Mouse (Mus musculus) c-Kit-positive CD71-positive TER-119-negative erythroid progenitor cells, embryonic 14.5 days (primary cell): ENCODE measurements around the gene 2900011O08Rik.
"Not testable (repeated sequence)": the region's sequence is repeated elsewhere in the genome, so short reads cannot be mapped to it uniquely, and the experiment has no call there.

Experiments used
- DNase-seq: peaks from one replicate; pipeline ENCODE4 v3.0.0-alpha.2; 2013; ENCODE audit warnings: low read depth

2900011O08Rik gene

DNA sequence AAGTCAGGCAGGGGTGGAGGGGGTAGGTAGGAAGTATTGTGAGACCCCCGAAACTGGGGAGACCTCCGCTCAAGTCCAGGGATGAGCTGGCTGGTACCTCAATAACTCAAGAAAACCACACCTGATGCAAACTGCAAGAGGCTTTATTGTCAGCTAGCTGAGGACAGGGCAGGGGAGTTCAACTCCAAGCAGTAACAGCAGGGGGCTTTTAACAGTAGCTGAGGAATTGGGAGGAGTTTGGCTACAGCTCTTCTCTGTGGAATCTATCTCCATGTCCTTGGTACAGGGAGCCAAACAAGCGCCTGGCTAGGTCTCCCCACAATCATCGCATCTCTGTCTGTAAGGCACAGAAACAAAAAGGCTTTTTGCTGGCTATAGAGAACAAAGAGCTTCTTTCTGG, 80.2 kb downstream of the 2900011O08Rik start:
- DNase-seq: not testable (repeated sequence)

DNA sequence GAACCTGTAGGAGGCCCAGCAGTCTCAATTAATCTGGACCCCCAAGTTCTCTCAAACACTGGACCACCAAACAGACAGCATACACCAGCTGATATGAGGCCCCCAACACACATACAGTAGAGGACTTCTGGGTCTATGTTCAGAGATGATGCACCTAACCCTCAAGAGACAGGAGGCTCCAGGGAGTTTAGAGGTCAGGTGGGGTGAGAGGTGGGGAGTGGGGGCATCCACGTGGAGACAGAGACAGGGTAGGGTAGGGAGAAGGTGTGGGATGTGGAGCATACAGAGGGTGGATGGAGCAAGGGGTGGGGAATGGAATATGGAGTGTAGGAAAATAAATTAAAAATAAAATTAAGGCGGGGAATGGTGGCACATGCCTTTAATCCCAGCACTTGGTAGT, 82.3 kb downstream of the 2900011O08Rik start:
- not testable (repeated sequence) for DNase-seq

DNA sequence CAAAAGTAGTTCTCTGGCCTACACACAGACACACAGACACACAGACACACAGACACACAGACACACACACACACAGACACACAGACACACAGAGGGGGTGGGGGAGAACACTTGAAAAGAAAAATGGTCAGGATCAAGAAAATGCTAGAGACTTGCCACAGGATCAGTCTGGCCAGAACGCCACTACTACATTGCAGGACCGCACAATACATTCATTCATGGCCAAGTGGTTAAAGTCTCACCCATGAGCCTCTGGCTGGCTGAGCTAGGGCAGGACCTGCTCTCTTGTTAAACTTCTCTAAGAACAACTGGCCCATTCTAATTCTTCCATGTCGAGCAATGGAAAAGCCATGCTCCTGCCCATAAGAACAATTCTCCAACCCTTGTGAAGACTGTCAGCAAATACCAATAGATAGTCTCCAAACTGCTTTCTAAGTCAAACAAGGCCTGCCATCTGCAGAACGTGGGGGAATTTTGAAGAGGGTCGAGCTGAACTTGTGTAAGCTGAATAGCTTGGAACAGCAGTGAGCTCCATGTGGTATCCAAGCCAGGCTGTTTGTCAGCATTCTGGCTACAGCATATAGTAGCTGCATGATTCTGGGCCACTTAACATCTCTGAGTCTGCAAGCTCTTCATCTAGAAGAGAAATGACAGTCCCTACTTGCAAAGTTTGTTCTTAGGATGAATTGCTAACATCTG, 84.2 kb downstream of the 2900011O08Rik start:
- DNase-seq: no peak

DNA sequence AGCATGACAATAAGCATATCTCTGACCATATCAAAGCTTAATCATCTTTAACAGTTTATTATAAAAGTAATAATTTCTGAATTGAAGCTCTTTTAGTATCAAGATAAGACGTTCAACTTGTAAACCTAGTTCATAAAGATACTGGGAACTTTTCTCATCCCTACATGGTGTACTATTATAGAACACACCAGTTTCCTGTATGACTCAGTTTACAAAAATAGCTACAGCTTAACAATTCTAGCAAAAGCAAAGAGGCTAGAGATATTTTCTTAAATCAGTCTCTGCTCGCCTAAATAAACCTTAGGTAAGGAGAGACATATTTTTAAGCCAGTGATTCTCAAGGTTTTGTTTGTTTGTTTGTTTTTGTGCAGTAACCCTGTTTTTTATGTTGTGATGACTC, 96.5 kb downstream of the 2900011O08Rik start:
- DNase-seq: no peak

DNA sequence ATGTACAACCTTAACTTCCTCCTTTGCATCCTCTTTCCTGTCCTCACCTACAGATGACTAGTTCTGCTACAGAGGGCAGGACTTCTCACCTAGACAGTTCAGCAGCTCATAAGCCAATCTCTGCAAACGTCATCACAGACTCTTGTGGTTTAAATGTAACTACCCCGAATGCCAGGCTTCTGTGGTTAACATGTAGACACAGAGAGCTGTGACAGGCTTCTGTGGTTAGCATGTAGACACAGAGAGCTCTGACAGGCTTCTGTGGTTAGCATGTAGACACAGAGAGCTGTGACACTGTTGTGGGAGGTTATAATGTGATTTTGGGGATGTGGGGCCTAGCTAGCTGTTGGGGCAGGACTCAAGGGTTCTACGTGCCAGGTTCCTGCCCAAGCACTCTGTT, 101.8 kb downstream of the 2900011O08Rik start:
- DNase-seq: no peak

DNA sequence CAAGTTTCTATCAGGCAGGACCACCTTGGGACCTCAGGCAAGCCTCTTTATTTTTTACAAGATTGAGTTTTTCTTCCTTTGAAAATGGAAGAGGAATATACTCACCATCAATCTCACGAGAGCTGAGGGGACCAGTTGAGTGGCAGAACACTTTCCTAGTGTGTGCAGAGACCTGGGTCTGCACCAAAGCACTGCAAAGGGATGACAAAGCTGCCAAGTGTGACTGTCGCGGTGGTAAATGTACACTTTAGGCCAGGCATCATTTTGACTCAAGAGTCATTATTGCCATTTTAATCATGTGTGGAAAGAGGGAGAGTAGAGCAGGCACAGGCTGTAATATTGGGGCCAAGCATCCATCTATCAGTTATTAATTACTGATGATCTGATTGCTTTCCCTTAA, 102.9 kb downstream of the 2900011O08Rik start:
- DNase-seq: no peak

DNA sequence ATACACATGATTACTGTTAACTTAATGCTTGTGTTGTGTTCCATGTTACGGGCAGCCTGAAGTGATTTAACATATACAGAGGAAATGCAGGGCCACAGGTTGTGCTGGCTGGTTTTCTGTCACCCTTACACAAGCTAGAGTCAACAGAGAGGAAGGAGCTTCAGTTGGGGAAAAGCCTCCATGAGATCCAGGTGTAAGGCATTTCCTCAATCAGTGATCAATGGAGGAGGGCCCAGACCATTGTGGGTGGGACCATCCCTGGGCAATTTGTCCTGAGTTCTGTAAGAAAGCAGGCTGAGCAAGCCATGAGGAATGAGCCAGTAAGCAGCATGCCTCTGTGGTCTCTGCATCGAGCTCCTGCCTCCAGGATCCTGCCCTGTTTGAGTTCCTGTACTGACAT, 105.4 kb downstream of the 2900011O08Rik start:
- DNase-seq: no peak

DNA sequence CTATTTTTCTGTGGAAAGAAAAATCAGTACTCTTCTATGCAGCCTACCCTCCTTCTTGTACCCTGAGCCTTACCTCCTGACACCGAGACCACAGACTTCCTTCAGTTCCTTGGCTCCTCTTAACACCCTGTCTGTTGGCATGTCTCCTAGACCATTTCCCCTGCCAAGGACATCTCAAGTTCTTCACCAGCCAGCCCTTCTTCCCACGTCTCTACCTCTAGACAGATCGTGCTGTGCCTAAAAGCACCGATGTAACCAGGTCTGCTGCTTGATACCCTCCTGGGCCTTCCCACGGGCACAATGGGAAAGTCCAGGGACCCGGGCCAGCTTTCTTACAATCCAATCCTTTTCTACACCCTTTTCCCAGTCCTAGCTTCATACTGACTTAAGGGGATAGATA, 119.5 kb downstream of the 2900011O08Rik start:
- DNase-seq: no peak

DNA sequence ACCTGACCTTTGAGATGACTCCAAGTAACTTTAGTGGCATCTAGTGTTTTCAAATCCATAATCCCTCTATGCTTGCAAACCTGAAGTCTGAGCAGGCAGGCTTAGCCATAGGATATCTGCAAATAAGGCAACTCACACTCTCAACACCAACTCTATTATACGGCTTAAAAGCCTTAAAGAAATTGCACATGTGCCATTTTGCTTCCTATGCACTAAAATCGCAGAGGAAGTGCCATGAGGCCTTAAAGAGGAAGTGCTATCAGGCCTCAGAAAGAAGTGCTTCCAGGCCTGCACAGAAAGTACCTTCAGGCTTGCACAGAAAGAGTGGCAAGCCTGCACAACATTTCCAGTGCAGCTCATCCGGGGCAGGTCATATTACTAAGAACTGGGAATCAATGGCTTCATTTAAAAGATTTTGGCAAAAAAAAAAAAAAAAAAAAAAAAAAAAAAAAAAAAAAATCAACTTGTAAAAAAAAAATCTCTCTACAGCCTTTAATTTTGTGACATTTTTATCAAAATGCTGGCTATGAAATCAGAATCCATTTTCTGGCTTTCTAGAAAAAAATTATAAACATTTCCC, 123.3 kb downstream of the 2900011O08Rik start:
- DNase-seq: no peak

DNA sequence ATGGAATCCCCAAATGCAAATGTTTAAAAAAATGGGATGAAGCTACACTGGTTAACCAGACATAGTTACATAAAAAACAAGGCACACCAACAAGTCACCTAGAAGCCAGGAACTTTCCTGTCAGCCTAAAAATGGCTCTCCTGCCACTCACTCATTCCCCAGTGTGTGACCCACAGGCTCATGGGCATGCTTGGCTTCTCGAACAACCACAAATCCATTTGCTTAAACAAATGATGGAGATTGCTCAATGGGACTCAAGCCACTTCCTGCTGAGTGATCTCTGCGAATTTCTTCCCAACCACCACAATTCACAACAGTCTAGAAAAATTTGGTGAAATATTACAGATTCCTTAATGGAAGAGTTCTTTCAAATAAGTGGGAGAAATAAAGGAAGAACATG, 124.5 kb downstream of the 2900011O08Rik start:
- no peak for DNase-seq

DNA sequence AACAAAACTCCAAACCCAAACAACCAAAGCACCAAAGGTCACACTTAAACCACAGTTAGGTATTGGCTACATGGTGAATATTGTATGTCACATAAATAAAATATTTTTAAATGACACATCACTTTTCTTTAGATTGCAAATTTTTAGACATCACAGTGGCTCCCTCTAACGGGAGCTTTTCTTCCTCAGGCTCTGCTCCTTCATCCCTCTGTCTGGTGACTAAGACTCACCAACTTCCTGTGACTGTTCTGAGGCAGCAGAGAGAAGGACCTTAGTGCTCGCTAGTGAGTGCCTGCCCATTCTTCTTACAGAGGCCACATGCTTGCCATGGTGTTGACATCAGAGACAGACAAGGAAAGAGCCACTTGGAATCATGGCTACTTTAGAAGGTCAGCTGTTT, 125.7 kb downstream of the 2900011O08Rik start:
- DNase-seq: no peak

DNA sequence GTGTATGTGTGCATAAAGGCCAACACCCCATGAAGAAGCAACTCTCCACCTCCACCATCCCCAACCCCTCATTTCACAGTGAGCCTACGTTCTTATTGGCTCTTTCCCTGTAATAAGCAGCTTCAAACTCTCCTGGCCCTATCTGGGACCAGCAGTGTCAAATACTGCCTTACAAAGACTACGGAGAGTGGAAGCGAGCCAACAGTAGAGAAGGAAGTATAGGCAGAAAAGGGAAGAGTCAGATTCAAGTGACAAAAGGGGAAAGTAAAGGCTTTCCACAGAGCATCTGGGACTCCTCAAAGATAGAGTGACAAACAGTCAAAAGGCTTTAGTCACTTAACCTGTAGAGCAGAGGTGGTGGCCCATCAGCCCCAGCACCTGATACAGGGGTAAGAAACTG, 126.3 kb downstream of the 2900011O08Rik start:
- DNase-seq: no peak

DNA sequence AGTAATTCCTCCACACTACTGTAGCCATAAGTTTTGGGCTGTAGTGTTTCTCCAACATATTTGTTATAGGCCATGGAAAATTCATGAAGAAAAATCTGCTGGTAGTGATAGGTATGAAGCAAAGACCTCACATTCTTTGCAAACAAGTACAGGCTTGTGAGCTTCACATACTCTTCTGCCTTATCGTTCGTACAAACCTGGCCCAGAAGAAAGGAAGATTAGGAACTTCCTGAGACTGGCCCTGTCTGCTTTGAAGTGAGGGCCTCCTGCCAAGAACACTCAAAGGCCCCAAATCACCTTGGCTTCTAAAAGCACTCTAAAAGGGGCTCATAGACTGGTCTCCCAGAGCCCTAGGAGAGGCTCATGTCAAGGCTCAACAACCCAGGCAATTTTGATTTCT, 130.9 kb downstream of the 2900011O08Rik start:
- no peak for DNase-seq

DNA sequence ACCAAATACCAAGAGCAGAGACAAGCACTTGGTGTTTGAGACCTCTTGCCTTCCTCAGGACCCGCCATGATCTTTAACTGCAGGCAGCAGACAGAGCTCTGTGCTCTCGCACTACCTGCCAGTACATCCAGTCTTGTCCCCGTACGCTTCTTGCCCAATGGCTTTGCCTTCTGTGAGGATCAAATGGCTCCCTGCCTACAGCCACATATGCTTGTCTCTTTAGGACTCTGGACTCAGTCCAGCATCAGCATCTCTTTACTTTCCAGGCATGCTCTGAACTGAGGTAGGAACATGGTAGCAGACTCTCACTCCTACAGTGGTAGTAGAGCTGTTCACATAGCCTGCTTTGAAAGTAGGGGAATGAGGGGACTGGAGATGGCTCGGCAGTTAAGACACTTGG, 134.5 kb downstream of the 2900011O08Rik start:
- DNase-seq: no peak

DNA sequence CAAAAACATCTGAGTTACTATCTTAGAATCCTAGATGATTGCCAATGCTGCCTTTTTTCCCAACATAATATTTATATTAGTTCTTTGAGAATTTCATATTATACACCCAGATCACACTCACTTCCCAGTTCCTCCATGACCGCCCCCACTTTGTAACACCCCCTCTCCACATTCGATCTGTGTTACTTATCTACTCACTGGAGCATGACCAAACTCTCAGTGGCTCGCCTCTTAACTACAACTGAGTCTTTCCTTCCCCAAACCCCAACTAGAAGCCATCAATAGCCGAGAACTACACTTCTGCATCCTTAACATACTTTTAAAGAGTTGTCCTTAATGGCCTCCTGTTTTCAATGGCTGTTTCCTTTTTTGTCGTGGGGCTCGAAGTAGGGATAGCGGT, 135.2 kb downstream of the 2900011O08Rik start:
- DNase-seq: no peak

DNA sequence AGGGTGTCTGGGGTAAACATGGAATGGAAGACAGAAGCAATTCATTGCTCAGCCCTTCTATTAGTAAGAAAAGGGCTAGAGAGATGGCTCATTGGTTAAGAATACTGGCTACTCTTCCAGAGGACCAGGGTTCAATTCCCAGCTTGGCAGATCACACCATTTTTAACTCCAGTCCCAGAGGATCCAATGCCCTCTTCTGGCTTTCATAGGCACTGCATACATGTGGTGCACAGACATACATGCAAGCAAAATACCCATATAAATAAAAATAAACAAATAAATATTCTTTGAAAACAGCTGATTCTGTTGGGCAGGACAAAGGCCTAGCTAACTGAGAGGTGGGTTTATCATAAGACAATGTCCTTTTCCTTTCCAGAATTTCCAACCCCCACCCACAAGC, 136.2 kb downstream of the 2900011O08Rik start:
- DNase-seq: no peak

DNA sequence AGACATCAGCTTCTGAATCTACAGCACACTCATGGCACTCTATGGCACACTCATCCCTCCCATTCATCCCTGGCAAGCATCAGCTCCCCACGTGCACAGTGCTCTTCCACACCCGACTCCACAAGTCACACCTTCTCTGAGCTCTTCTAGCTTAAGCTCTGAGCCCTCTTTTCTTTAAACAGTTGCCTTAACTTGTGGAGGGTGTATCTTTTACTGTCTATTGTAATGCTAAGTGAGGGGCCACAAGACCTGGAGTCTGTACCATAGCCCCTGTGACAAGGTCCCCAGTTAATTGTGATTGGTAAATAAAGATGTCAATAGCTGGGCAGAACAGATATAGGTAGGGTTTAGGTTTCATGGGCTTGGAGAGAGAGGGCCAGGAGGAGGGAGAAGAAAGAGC, 137.5 kb downstream of the 2900011O08Rik start:
- DNase-seq: no peak

DNA sequence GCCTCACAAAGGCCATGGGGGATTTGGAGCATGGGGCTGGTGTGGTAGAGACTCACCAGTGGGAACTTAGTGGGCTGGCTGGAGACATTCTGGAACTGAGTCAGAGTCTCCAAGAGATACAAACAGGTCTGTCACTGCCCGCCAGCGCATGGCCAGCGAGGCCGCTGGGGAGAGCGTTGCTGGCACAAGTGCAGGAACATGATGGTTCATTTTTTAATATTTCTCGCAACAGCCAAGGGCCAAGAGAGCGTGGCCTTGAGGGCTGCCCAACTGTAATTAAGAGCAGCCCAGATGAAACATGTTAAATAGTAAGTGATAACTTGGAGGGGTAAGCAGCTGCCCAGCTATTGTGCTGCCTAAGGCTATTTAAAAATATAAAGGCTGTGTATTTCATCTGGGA, 138.3 kb downstream of the 2900011O08Rik start:
- DNase-seq: no peak

DNA sequence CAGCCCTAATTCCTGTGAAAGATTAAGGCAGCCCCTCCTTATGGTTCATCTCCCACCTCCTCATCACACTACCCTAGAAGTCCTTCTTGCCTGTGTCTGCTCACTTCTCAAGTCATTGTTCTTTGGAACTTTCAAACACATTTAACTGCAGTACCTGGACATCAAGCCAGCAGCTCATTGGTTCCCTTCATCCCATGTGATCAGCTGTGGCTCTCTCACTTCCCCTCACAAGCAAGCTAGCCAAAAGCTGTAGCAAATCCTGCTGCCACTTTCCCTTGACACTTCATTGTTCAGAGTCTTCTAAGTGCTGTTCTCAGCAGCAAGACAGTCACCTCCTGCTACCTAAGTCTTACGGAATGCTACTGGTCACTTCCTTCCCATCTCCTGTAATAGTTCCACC, 138.8 kb downstream of the 2900011O08Rik start:
- DNase-seq: no peak

DNA sequence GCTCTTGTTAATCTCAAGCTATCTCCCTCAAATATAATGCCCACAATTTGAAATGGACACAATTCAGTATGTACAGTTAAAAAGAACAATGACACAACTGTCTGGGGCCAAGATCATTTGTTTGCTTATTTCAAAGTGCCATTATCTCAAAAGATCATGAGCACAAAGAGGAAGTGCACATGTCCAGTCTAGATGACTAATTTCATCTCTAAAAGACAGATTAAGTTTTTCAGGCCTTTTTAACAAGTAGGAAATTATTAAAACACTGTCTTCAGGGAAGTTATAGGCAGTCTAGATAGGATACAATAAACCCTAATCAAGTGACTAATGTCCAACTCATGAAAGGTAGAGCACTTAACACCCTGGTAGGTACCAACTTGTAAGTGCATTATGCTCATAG, 142.6 kb downstream of the 2900011O08Rik start:
- DNase-seq: no peak

DNA sequence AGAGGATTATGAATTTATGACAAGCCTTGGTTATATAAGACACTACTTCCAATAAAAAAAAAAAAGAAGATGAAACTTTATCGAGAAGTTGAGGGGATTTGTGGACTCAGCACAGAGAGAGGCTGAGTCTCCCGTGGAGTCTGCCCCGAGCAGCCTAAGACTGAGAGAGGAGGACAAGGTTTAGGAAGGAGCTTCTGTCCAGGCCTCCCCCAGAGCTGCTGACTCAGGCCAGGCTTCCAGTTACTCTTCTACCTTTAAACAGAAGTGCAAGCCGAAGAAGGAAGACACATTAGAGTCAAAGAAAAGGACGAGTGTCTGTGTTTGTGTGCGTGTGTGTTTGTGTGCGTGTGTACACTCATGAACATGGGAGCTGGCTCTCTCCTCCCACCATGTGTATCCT, 144.4 kb downstream of the 2900011O08Rik start:
- DNase-seq: no peak

DNA sequence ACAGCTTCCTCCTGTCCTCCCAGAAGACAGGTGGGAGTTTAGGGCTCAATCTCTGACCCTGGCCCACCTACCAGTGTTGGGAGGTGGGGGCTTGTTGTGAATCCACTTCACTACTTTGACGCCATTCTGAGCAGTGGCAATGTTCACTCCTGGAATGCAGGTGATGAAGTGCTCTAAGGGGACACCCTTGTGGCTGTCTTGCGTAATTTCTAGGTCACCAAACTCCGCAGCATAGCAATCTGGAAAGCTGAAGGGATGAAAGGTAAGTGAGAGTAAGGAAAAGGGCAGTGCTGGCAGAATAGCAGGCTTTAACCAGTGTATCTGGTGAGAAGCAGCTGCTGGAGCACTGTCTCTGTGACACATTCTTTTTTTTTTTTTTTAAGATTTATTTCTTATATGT, 145.0 kb downstream of the 2900011O08Rik start:
- DNase-seq: no peak

DNA sequence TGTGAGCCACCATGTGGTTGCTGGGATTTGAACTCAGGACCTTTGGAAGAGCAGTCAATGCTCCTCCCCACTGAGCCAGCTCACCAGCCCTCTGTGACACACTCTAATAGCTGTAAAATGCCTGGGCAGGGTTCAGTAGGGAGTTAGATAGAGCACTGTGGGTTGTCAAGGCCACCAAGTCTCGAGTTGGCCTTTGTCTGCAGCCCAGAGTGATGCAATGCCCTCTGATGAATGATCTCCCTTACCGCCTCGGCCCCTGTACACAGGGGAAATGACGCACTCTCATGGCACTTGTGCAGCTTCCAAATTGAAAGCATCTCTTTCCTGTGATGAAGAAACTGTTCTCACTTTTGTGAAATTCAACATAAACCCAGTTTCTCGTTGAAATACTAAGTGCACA, 145.4 kb downstream of the 2900011O08Rik start:
- DNase-seq: no peak

DNA sequence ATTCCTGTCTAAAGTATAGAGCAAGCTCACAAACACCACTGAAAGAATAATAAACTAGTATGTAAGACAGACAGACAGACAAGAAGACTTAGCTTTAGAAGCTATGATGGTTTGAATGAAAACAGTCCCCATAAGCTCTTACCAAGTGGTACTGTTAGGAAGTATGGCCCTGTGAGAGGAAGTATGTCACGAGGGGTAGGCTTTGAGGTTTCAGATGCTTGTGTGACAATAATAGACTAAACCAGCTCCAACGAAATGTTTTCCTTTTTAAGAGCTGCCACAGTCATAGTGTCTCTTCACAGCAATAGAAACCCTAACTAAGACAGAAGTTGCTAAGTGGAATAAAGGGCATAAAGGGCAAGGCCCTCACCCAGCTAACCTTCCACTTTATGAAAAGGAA, 148.6 kb downstream of the 2900011O08Rik start:
- no peak for DNase-seq
